Mouse (Mus musculus): ENCODE data around the gene Dip2c. TPM values are rescaled to one million over a fixed set of nuclear protein-coding genes. Genes with fewer than 3 reads are reported as not detected.

Gene Dip2c
- polyA plus RNA-seq, 1 experiment from 2014 or later, result 13.8 TPM

DNA sequence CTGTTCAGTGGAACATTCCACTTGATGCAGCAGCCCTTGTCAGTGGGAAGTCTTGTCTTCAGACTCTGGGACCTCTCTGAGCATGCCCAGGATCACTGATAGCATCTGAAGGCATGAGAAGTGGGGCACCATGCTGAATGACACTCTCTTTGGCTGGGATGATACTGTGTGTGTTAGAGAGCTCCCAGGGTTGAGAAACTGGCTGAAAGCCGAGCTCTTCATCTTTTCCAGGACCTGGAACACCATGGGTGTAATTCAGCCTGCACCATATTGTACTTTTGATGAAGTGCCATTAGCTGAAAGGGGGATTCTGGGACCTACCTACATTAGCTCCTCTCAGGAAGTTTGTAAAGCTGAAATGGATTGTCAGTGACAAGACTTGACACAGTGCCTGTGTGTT lies 146.5 kb downstream of the Dip2c start:
- H3K9ac ChIP-seq (ENCODE audit: low read depth, low read length), result no peak overlapping the region
- no peaks in the 10 kb centered on the region for H3K27me3 ChIP-seq (ENCODE audit: control insufficient read depth, insufficient read depth, low read depth, low read length)
- H3K4me3 ChIP-seq (ENCODE audit: low read depth, low read length), result no peak overlapping the region
- H3K36me3 ChIP-seq (ENCODE audit: control insufficient read depth, insufficient read depth, low read length), result no peaks in the 10 kb centered on the region
- ATAC-seq, result no peak
- H3K27ac ChIP-seq (ENCODE audit: low read length), result no peak overlapping the region
- 84% methylated on average over 1 of the region's 1 CpGs for WGBS
- no peaks in the 10 kb centered on the region for H3K4me1 ChIP-seq (ENCODE audit: control insufficient read depth, insufficient read depth, low read length)
- H3K9me3 ChIP-seq (replicated peaks; ENCODE audit: control insufficient read depth, low read length, poor library complexity, severe bottlenecking), result no peaks in the 10 kb centered on the region
- H3K4me2 ChIP-seq (ENCODE audit: low read length), result no peak overlapping the region

DNA sequence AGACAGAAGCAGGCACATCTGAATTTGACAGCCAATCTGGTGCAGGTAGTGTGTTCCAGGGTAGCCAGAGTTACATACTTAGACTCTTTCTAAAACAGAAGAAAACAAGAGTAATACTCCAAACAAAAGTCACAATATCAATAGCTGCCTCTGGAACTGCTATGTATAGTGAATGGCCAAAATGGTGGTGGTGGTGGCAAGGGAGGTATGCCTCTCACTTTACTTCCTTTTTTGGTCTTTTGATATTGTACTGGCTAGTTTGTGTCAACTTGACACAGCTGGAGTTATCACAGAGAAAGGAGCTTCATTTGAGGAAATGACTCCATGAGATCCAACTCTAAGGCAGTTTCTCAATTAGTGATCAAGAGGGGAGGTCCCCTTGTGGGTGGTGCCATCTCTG lies 148.1 kb downstream of the Dip2c start:
- no peaks in the 10 kb centered on the region for H3K9me3 ChIP-seq (replicated peaks; ENCODE audit: control insufficient read depth, low read length, poor library complexity, severe bottlenecking)
- no peaks in the 10 kb centered on the region for H3K4me1 ChIP-seq (ENCODE audit: control insufficient read depth, insufficient read depth, low read length)
- H3K27me3 ChIP-seq (ENCODE audit: control insufficient read depth, insufficient read depth, low read depth, low read length), result no peaks in the 10 kb centered on the region
- H3K27ac ChIP-seq (ENCODE audit: low read length), result no peak overlapping the region
- H3K36me3 ChIP-seq (ENCODE audit: control insufficient read depth, insufficient read depth, low read length), result no peaks in the 10 kb centered on the region
- H3K9ac ChIP-seq (ENCODE audit: low read depth, low read length), result no peak overlapping the region
- ATAC-seq, result no peak
- no peak overlapping the region for H3K4me2 ChIP-seq (ENCODE audit: low read length)
- H3K4me3 ChIP-seq (ENCODE audit: low read depth, low read length), result no peak overlapping the region

GRCm38 (mm10) chr13:9426267-9426666 lies 149.9 kb downstream of the Dip2c start:
- Histone ChIP-seq H3K36me3 (ENCODE audit: control insufficient read depth, insufficient read depth, low read length) (no peaks in the 10 kb centered on the region), H3K9ac (ENCODE audit: low read depth, low read length) (no peak overlapping the region), H3K27me3 (ENCODE audit: control insufficient read depth, insufficient read depth, low read depth, low read length) (no peaks in the 10 kb centered on the region), H3K4me1 (ENCODE audit: control insufficient read depth, insufficient read depth, low read length) (no peaks in the 10 kb centered on the region), H3K4me3 (ENCODE audit: low read depth, low read length) (no peak overlapping the region), H3K4me2 (ENCODE audit: low read length) (no peak overlapping the region), H3K27ac (ENCODE audit: low read length) (no peak overlapping the region), H3K9me3 (replicated peaks; ENCODE audit: control insufficient read depth, low read length, poor library complexity, severe bottlenecking) (no peaks in the 10 kb centered on the region)
- ATAC-seq, result no peak

DNA sequence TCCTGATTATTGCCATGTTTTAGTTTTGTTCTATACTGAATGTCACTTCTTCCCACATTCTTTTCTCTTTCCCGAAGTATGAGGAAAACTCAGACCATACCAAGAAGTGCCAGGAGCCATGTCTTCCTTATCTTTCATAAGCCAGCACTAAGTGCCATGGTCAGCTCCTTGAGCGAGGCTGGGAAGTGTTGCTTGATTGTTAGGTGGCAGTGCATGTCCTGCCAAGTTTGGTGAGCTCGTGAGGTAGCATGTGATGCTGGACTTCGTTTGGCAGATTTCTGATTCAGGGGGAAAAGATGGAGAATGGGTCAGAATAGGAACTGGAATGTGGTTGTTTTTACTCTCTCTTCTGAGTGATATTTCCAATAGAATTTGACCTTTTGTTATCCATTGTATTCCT lies 150.5 kb downstream of the Dip2c start:
- no peak overlapping the region for H3K9ac ChIP-seq (ENCODE audit: low read depth, low read length)
- H3K4me1 ChIP-seq (ENCODE audit: control insufficient read depth, insufficient read depth, low read length), result no peaks in the 10 kb centered on the region
- H3K27ac ChIP-seq (ENCODE audit: low read length), result no peak overlapping the region
- no peak overlapping the region for H3K4me3 ChIP-seq (ENCODE audit: low read depth, low read length)
- ATAC-seq, result no peak
- H3K4me2 ChIP-seq (ENCODE audit: low read length), result no peak overlapping the region
- H3K9me3 ChIP-seq (replicated peaks; ENCODE audit: control insufficient read depth, low read length, poor library complexity, severe bottlenecking), result no peaks in the 10 kb centered on the region
- H3K36me3 ChIP-seq (ENCODE audit: control insufficient read depth, insufficient read depth, low read length), result no peaks in the 10 kb centered on the region
- WGBS, result 82% methylated on average over 4 of the region's 4 CpGs
- no peaks in the 10 kb centered on the region for H3K27me3 ChIP-seq (ENCODE audit: control insufficient read depth, insufficient read depth, low read depth, low read length)

- Histone ChIP-seq H3K9me3 (replicated peaks; ENCODE audit: control insufficient read depth, low read length, poor library complexity, severe bottlenecking) (no peaks in the 10 kb centered on the region), H3K4me2 (ENCODE audit: low read length) (no peak overlapping the region), H3K27me3 (ENCODE audit: control insufficient read depth, insufficient read depth, low read depth, low read length) (no peaks in the 10 kb centered on the region), H3K9ac (ENCODE audit: low read depth, low read length) (no peak overlapping the region), H3K4me3 (ENCODE audit: low read depth, low read length) (no peak overlapping the region), H3K36me3 (ENCODE audit: control insufficient read depth, insufficient read depth, low read length) (no peaks in the 10 kb centered on the region), H3K27ac (ENCODE audit: low read length) (no peak overlapping the region), H3K4me1 (ENCODE audit: control insufficient read depth, insufficient read depth, low read length) (no peaks in the 10 kb centered on the region)
- no peak for ATAC-seq
- WGBS, result 95% methylated on average over 1 of the region's 1 CpGs
These were observed 153.6 kb downstream of the Dip2c start for GRCm38 (mm10) chr13:9429884-9430283.

- Histone ChIP-seq H3K27me3 (ENCODE audit: control insufficient read depth, insufficient read depth, low read depth, low read length) (no peaks in the 10 kb centered on the region), H3K9me3 (replicated peaks; ENCODE audit: control insufficient read depth, low read length, poor library complexity, severe bottlenecking) (no peaks in the 10 kb centered on the region), H3K9ac (ENCODE audit: low read depth, low read length) (no peak overlapping the region), H3K4me3 (ENCODE audit: low read depth, low read length) (no peak overlapping the region), H3K4me2 (ENCODE audit: low read length) (no peak overlapping the region), H3K4me1 (ENCODE audit: control insufficient read depth, insufficient read depth, low read length) (no peaks in the 10 kb centered on the region), H3K27ac (ENCODE audit: low read length) (no peak overlapping the region), H3K36me3 (ENCODE audit: control insufficient read depth, insufficient read depth, low read length) (no peaks in the 10 kb centered on the region)
- 94% methylated on average over 2 of the region's 2 CpGs for WGBS
- no peak for ATAC-seq
These were observed 154.4 kb downstream of the Dip2c start for GRCm38 (mm10) chr13:9430724-9431123.

DNA sequence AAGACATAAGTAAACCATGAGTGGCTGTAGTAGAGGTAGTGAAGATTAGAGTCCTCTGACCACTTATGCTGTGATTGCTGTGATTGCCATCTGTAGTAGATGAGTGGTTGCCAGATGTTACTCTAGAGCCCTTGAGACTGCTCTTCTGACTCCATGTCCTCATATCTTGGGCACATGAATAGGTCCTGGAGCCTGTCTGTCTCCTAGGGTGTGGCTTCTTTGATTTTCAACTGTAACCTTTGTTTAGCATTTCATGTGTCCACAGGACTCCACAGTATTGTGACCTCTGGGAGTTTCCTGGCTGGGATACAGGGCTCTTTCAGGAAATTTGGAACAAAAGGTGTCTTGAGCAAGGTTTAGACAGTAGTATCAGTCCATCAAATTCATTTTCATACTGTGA lies 155.1 kb downstream of the Dip2c start:
- no peaks in the 10 kb centered on the region for H3K4me1 ChIP-seq (ENCODE audit: control insufficient read depth, insufficient read depth, low read length)
- H3K9me3 ChIP-seq (replicated peaks; ENCODE audit: control insufficient read depth, low read length, poor library complexity, severe bottlenecking), result no peaks in the 10 kb centered on the region
- ATAC-seq, result no peak
- H3K36me3 ChIP-seq (ENCODE audit: control insufficient read depth, insufficient read depth, low read length), result no peaks in the 10 kb centered on the region
- no peak overlapping the region for H3K27ac ChIP-seq (ENCODE audit: low read length)
- no peak overlapping the region for H3K4me3 ChIP-seq (ENCODE audit: low read depth, low read length)
- H3K27me3 ChIP-seq (ENCODE audit: control insufficient read depth, insufficient read depth, low read depth, low read length), result no peaks in the 10 kb centered on the region
- H3K4me2 ChIP-seq (ENCODE audit: low read length), result no peak overlapping the region
- no peak overlapping the region for H3K9ac ChIP-seq (ENCODE audit: low read depth, low read length)

GRCm38 (mm10) chr13:9443066-9443465 lies 166.7 kb downstream of the Dip2c start:
- Histone ChIP-seq H3K9me3 (replicated peaks; ENCODE audit: control insufficient read depth, low read length, poor library complexity, severe bottlenecking) (no peaks in the 10 kb centered on the region), H3K4me3 (ENCODE audit: low read depth, low read length) (no peak overlapping the region)
- 90% methylated on average over 4 of the region's 4 CpGs for WGBS

DNA sequence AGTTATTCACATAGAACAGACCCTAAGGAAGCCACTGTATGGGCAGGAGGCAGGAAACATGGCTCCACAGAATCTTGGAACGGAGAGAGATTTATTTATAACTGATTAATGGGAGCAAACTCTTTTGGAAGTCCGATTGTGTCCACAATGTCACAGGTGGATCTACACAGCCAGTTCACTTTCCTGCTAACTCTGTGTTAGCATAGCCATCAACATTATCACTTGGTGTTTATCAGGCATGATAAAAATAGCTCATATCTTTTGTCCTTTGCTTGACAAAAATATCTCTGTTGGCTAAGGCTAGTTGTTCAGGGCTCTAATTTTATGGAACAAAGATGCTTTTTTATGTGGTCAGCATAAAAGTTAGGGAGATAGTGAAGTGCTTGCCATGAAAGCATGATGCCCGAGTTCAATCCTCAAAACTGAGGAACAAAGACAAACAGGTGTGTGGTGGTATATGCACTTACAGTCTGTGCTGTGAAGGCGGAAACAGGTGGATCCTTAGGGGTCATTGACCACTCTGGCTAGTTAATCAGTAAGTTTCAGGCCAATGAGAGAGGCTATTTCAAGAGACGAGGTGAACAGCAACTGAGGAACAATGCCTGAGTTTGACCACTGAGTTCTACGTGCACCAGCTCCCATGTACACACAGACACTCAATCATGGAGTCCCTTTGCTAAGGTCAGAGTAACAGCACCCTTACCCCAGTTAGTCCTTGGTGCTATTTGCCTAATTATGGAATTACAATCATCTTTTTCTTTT lies 169.4 kb downstream of the Dip2c start:
- no peaks in the 10 kb centered on the region for H3K9me3 ChIP-seq (replicated peaks; ENCODE audit: control insufficient read depth, low read length, poor library complexity, severe bottlenecking)
- H3K27me3 ChIP-seq (ENCODE audit: control insufficient read depth, insufficient read depth, low read depth, low read length), result no peaks in the 10 kb centered on the region
- WGBS, result 91% methylated on average over 6 of the region's 6 CpGs
- H3K4me3 ChIP-seq (ENCODE audit: low read depth, low read length), result no peak overlapping the region
- no peak overlapping the region for H3K27ac ChIP-seq (ENCODE audit: low read length)
- no peak overlapping the region for H3K9ac ChIP-seq (ENCODE audit: low read depth, low read length)
- ATAC-seq, result no peak
- H3K4me1 ChIP-seq (ENCODE audit: control insufficient read depth, insufficient read depth, low read length), result no peaks in the 10 kb centered on the region
- H3K36me3 ChIP-seq (ENCODE audit: control insufficient read depth, insufficient read depth, low read length), result no peaks in the 10 kb centered on the region
- H3K4me2 ChIP-seq (ENCODE audit: low read length), result no peak overlapping the region

More at GRCm38 (mm10) chr13:9443066-9443465, 166.7 kb downstream of the Dip2c start:
- H3K4me1 ChIP-seq (ENCODE audit: control insufficient read depth, insufficient read depth, low read length), result no peaks in the 10 kb centered on the region
- H3K27me3 ChIP-seq (ENCODE audit: control insufficient read depth, insufficient read depth, low read depth, low read length), result no peaks in the 10 kb centered on the region
- no peaks in the 10 kb centered on the region for H3K36me3 ChIP-seq (ENCODE audit: control insufficient read depth, insufficient read depth, low read length)
- no peak overlapping the region for H3K4me2 ChIP-seq (ENCODE audit: low read length)
- H3K9ac ChIP-seq (ENCODE audit: low read depth, low read length), result no peak overlapping the region
- H3K27ac ChIP-seq (ENCODE audit: low read length), result no peak overlapping the region
- no peak for ATAC-seq
